Mouse (Mus musculus) brain, adult 2 months (tissue): ENCODE measurements around the gene Dok5.

Source experiments
- DNase-seq: peaks from one replicate; pipeline ENCODE4 v3.0.0; 2011; ENCODE audit warnings: low read depth, low spot score

The Dok5 gene

GRCm38 (mm10) chr2:170731632-170732561, at the start of gene Dok5:
Dok5 (plus strand) TSS chr2:170731807.
- peak; percentile 94 for DNase-seq

- peak; percentile 24 for DNase-seq
These were observed 48.2 kb upstream of the Dok5 start for GRCm38 (mm10) chr2:170683385-170683784.

GRCm38 (mm10) chr2:170695071-170695936, 36.3 kb upstream of the Dok5 start:
- no peak for DNase-seq

- no peak for DNase-seq
These were observed 35.6 kb upstream of the Dok5 start for GRCm38 (mm10) chr2:170695937-170696510.

GRCm38 (mm10) chr2:170700471-170700870, 31.1 kb upstream of the Dok5 start:
- no peak for DNase-seq

- no peak for DNase-seq
These were observed 25.1 kb upstream of the Dok5 start for GRCm38 (mm10) chr2:170706488-170706887.

GRCm38 (mm10) chr2:170707672-170708071, 23.9 kb upstream of the Dok5 start:
- DNase-seq: no peak

- no peak for DNase-seq
These were observed 22.7 kb upstream of the Dok5 start for GRCm38 (mm10) chr2:170708901-170709300.

- peak; percentile 50 for DNase-seq
These were observed 18.8 kb upstream of the Dok5 start for GRCm38 (mm10) chr2:170712658-170713285.

- no peak for DNase-seq
These were observed 11.2 kb upstream of the Dok5 start for GRCm38 (mm10) chr2:170720386-170720785.

- peak; percentile 10 for DNase-seq
These were observed 7.5 kb upstream of the Dok5 start for GRCm38 (mm10) chr2:170724136-170724535.

GRCm38 (mm10) chr2:170724716-170725115, 6.9 kb upstream of the Dok5 start:
- DNase-seq: no peak

- DNase-seq: no peak
These were observed 5.8 kb upstream of the Dok5 start for GRCm38 (mm10) chr2:170725796-170726195.

GRCm38 (mm10) chr2:170726996-170727710, 4.5 kb upstream of the Dok5 start:
- peak; percentile 58 for DNase-seq

- peak; percentile 56 for DNase-seq
These were observed 2.7 kb upstream of the Dok5 start for GRCm38 (mm10) chr2:170728864-170729263.

GRCm38 (mm10) chr2:170729661-170730060, 1.9 kb upstream of the Dok5 start:
- DNase-seq: no peak

GRCm38 (mm10) chr2:170730136-170730535, 1.5 kb upstream of the Dok5 start:
- peak; percentile 51 for DNase-seq

GRCm38 (mm10) chr2:170730781-170731180, 826 bp upstream of the Dok5 start:
- no peak for DNase-seq

- DNase-seq: peak; percentile 45
These were observed 402 bp upstream of the Dok5 start for GRCm38 (mm10) chr2:170731205-170731604.

- DNase-seq: peak; percentile 8
These were observed 2.1 kb downstream of the Dok5 start for GRCm38 (mm10) chr2:170733671-170734070.

GRCm38 (mm10) chr2:170734446-170734845, 2.8 kb downstream of the Dok5 start:
- no peak for DNase-seq
